Mouse (Mus musculus) adrenal gland, postnatal 14 days (tissue): ENCODE measurements around the gene Ncapg. TPM values are rescaled to one million over a fixed set of nuclear protein-coding genes. Genes with fewer than 3 reads are reported as not detected.
"Not testable (repeated sequence)": the region's sequence is repeated elsewhere in the genome, so short reads cannot be mapped to it uniquely, and the experiment has no call there.

Source experiments
- DNase-seq: peaks from one replicate; pipeline ENCODE4 v3.0.0; 2021; ENCODE audit warnings: mixed read lengths
- long read RNA-seq, 2 experiments: library from polyadenylated mRNA; stranded (forward); transcript quantifications; one replicate each; pipeline ENCODE4 v2.0.0; 2021
- total RNA-seq: library from RNA; stranded (reverse); gene quantifications from 2 replicates; pipeline ENCODE4 v1.2.3, GENCODE M21; 2021

Ncapg gene
- total RNA-seq, result 7.6 and 9.8 TPM in 2 replicates
- long read RNA-seq, experiment 1, transcript Ncapg-201 (21 exons, 3,703 nt), result major isoform, 8 of 10 reads
- long read RNA-seq, experiment 1, partial matches to known transcripts, result 1 of 10 reads
- long read RNA-seq, experiment 1, other reads (novel, unspliced or antisense), result 1 of 10 reads
- long read RNA-seq, experiment 2, transcript Ncapg-201 (21 exons, 3,703 nt), result major isoform, 6 of 8 reads
- long read RNA-seq, experiment 2, partial matches to known transcripts, result 1 of 8 reads
- long read RNA-seq, experiment 2, other reads (novel, unspliced or antisense), result 1 of 8 reads

- DNase-seq, result peak; percentile 100
These were observed at the start of gene Ncapg for GRCm38 (mm10) chr5:45669598-45670279. Gene Ncapg (plus strand): TSS chr5:45669919.

GRCm38 (mm10) chr5:45621511-45621910 is 48.2 kb upstream of the Ncapg start:
- DNase-seq, result no peak

DNA sequence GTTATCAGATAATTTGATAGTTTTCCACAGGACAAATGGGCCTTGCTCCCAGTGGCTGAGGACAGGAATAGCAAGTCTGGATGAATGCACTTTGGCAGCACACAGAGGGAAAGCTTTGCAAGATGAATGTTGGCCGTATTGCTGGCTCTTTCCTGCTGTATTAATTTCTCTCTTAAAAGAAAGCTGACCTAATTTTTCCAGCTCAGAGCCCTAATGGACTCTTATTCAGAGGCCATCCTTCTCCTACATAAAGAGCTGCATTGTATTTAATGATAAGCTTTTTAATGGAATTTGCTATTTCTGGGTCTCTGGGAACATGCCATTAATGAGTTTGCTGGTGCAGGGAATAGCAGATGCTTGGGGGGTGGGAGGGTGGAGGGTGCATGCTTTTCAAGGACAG is 41.9 kb upstream of the Ncapg start:
- DNase-seq, result no peak

DNA sequence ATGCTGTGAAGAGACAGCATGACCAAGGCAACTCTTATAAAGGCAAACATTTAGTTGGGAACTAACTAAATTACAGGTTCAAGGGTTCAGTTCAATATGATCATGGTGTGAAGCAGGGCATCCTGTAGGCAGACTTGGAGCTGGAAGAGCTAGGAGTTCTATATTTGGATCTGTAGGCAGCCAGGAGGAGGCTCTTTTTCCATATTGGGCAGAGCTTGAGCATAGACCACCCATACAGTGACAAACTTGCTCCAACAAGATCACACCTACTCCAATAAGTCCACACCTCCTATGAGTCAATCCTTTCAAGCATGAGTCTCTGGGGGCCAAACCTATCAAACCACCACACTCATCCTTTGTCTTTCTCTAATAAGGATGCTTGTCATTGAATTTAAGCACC is 40.2 kb upstream of the Ncapg start:
- no peak for DNase-seq

- DNase-seq, result no peak
These were observed 31.3 kb upstream of the Ncapg start for GRCm38 (mm10) chr5:45638378-45638777.

DNA sequence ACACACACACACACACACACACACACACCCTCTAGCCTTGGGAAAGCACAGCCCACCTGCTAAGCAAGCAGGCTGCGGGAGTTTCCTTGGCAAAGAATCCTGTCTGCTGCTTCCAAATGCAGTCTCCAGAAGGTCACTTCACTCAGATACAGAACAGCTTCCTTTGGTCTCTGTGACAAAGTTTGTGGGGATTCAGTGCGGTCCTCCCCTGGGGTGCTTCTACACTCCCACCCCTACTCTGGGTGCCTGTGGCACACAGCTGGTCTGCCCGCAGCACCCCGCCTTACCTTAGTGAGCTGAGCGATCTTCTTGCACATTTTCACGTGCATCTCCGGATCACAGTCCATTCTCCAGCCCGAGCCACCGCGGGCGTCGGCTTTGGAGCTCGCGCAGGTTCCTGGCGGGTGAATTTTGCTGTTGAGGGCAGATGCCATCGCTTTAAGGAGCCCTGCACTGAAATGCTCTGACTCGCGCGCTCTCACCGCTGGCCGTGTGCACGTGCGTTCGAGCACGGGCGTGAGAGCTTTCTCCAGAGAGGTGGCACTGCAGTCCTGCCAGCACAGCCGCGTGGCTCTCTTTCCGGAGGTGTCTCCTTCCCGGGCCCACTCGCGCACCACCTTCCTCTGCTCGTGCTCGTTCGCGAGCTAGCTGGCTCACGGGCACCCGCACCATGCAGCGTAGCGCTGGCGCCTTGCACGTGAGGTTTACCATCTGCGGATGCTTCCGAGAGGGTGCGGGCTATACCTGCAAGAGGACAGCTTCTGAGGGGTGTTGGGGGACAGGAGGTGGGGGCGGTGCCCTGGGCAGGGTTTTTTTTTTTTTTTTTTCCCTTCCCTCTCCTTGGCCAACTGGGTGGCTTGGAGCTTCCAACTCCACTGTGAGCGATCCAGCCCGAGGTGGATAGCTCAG is 30.7 kb upstream of the Ncapg start, which contains the start of gene Fam184b:
TSS of gene Fam184b (minus strand) at position 809 of the 909 bp plus-strand sequence.
- peak; percentile 62 for DNase-seq

DNA sequence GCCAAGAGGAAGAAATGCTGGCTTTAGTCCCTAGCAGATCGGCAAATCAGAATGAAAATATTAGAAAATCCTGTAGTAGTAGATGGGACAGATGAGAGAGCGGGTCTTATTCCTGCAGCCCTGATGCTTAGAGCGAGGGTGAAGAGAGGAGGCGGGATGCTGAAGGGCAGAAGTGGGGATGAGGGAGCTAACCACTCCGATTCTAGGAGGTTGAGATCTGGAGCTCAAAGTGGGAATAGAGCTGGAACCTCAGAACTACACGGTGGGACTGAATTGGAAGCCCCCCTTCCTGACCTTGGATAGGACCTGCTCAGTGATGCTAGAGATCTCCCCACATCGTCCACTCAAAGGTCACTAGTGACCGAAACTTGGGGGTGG is 30.0 kb upstream of the Ncapg start:
- DNase-seq, result no peak

DNA sequence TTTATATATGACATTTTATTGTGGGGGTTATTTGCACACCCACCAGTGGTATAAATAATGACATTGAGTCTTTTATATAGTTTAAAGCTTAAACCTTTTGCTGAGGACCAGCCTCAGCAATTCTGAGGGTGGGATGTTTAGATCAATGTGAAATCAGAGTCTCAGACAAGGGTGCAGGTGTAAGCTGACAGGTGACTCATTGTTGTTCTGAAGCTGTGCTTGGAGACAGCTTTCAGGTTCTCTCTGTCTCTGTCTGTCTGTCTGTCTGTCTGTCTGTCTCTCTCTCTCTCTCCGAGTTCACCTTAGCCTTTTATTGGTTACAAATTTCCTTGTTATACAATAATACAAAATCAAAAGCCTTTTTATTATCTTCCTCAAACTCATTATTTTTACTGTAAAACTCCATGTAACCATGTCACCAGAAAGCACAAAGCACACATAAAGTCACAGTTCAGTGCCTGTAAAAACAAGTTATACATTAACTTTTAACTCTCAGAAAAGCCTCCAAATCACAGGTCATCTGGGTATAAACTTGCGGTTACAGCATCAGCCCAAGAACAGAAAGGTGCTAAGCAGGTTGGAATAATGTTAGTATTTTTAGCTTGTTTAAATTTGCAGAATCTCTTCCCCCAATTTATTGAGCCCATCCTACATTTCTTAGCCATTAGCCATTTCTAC is 18.6 kb upstream of the Ncapg start:
- DNase-seq, result no peak

DNA sequence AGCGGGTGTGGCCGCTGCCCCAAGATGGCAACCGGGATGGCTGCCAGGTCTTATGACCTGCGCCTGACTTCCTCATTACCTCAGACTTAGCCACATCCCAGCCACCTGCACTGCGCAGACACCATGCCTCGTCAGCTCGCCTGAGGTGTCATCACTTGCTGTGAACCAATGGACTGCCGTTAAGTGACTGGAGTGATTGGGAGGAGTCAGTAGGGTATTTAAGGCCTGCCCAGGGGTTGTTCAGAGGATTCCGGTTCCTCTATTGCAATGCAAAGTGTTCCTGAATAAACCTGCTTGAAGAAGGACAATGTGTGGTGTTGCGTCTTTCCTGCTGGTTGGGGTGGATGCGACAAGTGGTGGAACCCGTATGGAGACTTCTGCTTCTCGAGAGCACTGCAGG is 11.3 kb upstream of the Ncapg start:
- DNase-seq, result not testable (repeated sequence)

- no peak for DNase-seq
These were observed 1.4 kb upstream of the Ncapg start for GRCm38 (mm10) chr5:45668324-45668723.

- DNase-seq, result no peak
These were observed 888 bp upstream of the Ncapg start for GRCm38 (mm10) chr5:45668831-45669230.

GRCm38 (mm10) chr5:45669234-45669597 is 503 bp upstream of the Ncapg start:
- DNase-seq, result no peak

DNA sequence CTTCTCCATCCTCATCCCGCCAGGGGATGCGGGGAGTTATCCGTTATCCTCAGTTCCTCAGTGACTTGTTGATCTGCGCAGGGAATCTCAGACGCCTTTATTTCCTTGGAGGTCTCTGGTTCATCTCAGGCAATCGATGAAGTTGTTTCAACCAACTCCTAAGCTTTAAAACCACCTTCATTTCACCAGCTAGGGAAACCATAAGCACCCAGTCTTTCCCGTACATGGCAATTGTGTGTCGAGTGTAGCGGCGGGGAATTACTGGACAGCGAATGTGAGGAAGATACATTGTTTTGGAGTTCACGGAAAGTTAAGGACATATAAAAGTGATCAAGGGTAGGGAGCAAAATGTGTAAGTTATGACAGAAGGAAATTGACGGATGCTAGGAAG is 556 bp downstream of the Ncapg start:
- no peak for DNase-seq

- no peak for DNase-seq
These were observed 1.3 kb downstream of the Ncapg start for GRCm38 (mm10) chr5:45670894-45671494.

DNA sequence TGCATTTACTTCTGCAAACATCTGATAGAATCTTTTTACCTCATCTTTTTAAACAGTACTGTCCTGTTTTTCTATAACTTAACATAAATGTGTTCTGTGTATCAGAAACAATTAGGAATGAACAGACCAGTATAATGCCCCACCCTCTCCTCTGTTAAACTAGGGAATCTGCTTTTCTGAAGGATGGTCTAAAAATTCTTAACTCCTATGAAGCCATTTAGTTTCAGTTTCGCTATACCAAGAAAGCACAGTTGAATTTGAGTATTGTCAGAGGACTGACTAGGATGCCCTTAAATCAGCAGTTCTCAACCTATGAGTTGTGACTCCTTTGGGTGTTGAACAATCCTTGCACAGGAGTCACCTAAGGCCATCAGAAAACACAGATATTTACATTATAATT is 5.3 kb downstream of the Ncapg start:
- DNase-seq, result no peak

DNA sequence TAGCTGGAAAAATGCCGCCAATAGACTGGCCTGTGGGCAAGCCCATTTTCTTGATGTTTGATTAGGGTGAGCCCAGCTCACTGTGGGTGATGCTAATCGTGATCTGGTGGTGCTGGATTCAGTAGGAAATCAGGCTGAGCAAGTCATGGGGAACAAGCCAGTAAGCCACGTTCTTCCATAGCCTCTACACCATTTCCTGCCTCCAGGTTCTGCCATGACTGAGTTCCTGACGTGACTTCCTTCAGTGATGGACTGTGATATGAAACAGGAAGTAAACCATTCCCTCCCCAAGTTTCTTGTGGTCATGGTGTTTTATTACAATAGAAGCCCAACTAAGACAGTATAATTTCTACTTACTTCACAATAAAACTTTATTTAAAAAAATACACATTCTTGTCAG is 7.9 kb downstream of the Ncapg start:
- no peak for DNase-seq

GRCm38 (mm10) chr5:45679955-45680354 is 10.2 kb downstream of the Ncapg start:
- no peak for DNase-seq

- DNase-seq, result no peak
These were observed 13.7 kb downstream of the Ncapg start for GRCm38 (mm10) chr5:45683388-45683787.

DNA sequence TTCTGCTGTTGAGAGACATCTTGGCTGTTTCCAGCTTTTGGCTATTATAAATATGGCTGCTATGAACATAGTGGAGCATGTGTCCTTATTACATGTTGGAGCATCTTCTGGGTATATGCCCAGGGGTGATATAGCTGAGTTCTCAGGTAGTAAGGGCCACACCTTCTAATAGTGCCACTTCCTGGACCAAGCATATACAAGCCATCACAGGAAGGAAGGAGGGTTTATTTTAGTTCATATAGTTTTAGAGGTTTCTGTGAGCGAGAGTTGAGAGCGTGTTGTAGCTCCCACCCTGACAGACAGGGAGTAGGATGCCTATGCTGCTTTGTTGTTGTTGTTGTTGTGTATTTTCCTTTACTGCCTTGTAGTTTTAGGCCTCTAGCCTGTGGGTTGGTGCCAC is 15.5 kb downstream of the Ncapg start:
- DNase-seq, result no peak

GRCm38 (mm10) chr5:45686223-45686622 is 16.5 kb downstream of the Ncapg start:
- DNase-seq, result no peak

GRCm38 (mm10) chr5:45689152-45689551 is 19.4 kb downstream of the Ncapg start:
- no peak for DNase-seq

- no peak for DNase-seq
These were observed 21.1 kb downstream of the Ncapg start for GRCm38 (mm10) chr5:45690802-45691201.
